Mouse (Mus musculus): ENCODE data around the gene Adap1. TPM values are rescaled to one million over a fixed set of nuclear protein-coding genes. Genes with fewer than 3 reads are reported as not detected.

The Adap1 gene
- polyA plus RNA-seq, 1 experiment from 2014 or later, result 4.1 TPM

DNA sequence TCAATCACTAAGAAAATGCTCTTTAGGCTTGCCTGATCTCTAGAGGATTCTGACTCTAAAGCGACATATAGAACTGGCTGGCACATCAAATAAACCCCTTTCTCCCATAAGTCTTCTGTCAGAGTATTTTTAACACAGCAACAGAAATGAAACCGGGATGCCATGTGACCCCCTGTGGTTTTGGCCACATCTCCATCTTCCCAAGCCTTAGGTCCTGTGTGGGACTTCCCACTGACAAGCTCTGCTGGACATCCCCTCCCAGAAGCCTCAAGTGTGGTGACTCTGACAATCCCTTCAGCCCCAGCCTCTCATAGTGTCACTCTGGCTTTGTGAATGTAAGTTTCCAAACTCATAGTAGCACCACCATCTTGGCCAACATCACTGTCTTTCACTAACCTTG, 31.3 kb downstream of the Adap1 start:
- no peaks in the 10 kb centered on the region for H3K9me3 ChIP-seq (ENCODE audit: low read length)
- no peak overlapping the region for H3K9ac ChIP-seq (replicated peaks; ENCODE audit: low read depth)
- H3K4me1 ChIP-seq (ENCODE audit: insufficient read depth, low read depth, low read length), result no peaks in the 10 kb centered on the region
- H3K36me3 ChIP-seq (ENCODE audit: insufficient read depth, low read length), result no peaks in the 10 kb centered on the region
- no peaks in the 10 kb centered on the region for H3K27me3 ChIP-seq (replicated peaks; ENCODE audit: insufficient read depth, low read length)
- TF ChIP-seq EP300 (IDR thresholded peaks at IDR 0.05) (no peak), CTCF (IDR thresholded peaks at IDR 0.05) (no peak)
- H3K27ac ChIP-seq (ENCODE audit: low read length), result no peak overlapping the region
- no peak overlapping the region for H3K4me3 ChIP-seq (ENCODE audit: low read depth, low read length)
- no peak for ATAC-seq
- WGBS, result 64% methylated on average over 2 of the region's 2 CpGs
- no peak overlapping the region for H3K4me2 ChIP-seq (replicated peaks; ENCODE audit: low read depth, low read length)
- DNase-seq (ENCODE audit: low spot score), result no peak

DNA sequence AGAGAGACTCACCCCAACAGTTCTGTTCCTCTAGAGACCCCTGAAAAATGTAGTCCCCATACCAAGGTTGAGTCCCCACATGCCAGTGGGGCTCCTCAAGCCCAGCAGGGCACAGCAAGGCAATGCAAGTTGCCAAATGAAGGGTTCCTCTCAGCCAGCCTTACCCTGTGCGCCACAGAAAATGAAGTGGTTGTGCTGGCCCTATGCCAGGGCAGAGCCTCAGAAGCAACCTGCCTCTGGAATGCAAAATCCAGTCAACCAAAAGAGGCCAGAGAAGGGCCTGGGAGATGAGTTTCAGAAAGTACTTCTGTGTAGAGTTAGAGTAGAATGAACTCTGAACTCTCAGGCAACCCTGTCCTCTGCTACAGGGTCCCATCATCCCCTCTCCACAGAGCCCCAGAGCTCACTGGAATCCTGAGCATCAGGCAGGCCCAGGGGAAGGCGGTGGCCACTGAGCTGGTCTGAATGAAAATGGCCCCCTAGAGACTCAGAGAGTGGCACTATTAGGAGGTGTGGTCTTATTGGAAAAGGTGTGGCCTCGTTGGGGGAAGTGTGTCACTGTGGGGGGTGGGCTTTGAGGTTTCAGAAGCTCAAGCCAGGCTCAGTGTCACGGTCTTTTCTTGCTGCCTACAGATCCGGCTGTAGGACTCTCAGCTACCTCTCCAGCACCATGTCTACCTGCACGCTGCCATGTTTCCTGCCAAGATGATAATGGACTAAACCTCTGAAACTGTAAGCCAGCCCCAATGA, 33.4 kb downstream of the Adap1 start:
- Histone ChIP-seq H3K4me2 (replicated peaks; ENCODE audit: low read depth, low read length) (no peak overlapping the region), H3K9ac (replicated peaks; ENCODE audit: low read depth) (no peak overlapping the region), H3K9me3 (ENCODE audit: low read length) (no peaks in the 10 kb centered on the region), H3K27ac (ENCODE audit: low read length) (no peak overlapping the region), H3K4me3 (ENCODE audit: low read depth, low read length) (no peak overlapping the region), H3K36me3 (ENCODE audit: insufficient read depth, low read length) (no peaks in the 10 kb centered on the region), H3K27me3 (replicated peaks; ENCODE audit: insufficient read depth, low read length) (no peaks in the 10 kb centered on the region), H3K4me1 (ENCODE audit: insufficient read depth, low read depth, low read length) (no peaks in the 10 kb centered on the region)
- DNase-seq (ENCODE audit: low spot score), result no peak
- ATAC-seq, result no peak
- TF ChIP-seq CTCF (IDR thresholded peaks at IDR 0.05) (no peak), EP300 (IDR thresholded peaks at IDR 0.05) (no peak)
- 65% methylated on average over 6 of the region's 6 CpGs for WGBS

DNA sequence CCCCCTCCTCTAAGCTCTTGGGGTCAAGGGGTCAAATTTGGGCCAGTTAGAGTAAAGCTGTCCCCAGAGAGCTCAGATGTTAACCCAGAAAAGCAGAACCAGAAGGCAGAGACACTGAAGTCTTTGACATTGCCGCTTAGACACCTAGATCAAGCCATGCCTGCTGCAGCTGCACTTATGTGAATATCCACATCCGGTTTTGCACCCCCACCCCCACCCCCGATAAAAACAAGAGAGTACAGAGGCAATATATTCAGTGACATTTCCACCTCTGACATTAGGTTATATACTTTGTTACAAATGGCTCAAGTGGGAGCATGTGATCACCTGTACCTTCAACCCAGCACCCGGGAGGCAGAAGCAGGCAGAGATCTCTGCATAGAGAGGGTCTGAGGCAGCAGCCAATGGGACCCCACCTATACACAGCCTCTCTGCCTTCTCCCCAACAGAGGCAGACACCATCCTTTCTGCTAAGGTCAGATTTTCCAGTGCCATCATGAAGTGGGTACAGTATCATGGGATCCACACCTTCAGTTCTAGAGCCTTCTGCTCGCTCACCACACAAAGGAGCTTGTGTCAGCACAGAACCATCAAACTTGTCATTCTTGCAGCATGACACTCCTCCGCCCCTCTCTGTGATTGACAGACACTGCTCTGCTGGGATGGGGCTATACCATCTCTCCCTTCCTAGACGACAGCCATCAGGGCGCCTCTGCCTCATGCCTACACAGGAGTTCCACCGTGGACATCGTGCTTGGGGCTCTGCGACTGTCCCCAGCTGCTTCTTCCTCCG, 34.8 kb downstream of the Adap1 start:
- no peak overlapping the region for H3K27ac ChIP-seq (ENCODE audit: low read length)
- ATAC-seq (no peak), DNase-seq (ENCODE audit: low spot score) (no peak)
- H3K4me1 ChIP-seq (ENCODE audit: insufficient read depth, low read depth, low read length), result no peaks in the 10 kb centered on the region
- no peak overlapping the region for H3K9ac ChIP-seq (replicated peaks; ENCODE audit: low read depth)
- 83% methylated on average over 12 of the region's 12 CpGs for WGBS
- H3K9me3 ChIP-seq (ENCODE audit: low read length), result no peaks in the 10 kb centered on the region
- H3K27me3 ChIP-seq (replicated peaks; ENCODE audit: insufficient read depth, low read length), result no peaks in the 10 kb centered on the region
- TF ChIP-seq EP300 (IDR thresholded peaks at IDR 0.05) (no peak), CTCF (IDR thresholded peaks at IDR 0.05) (no peak)
- H3K4me2 ChIP-seq (replicated peaks; ENCODE audit: low read depth, low read length), result no peak overlapping the region
- no peaks in the 10 kb centered on the region for H3K36me3 ChIP-seq (ENCODE audit: insufficient read depth, low read length)
- no peak overlapping the region for H3K4me3 ChIP-seq (ENCODE audit: low read depth, low read length)

DNA sequence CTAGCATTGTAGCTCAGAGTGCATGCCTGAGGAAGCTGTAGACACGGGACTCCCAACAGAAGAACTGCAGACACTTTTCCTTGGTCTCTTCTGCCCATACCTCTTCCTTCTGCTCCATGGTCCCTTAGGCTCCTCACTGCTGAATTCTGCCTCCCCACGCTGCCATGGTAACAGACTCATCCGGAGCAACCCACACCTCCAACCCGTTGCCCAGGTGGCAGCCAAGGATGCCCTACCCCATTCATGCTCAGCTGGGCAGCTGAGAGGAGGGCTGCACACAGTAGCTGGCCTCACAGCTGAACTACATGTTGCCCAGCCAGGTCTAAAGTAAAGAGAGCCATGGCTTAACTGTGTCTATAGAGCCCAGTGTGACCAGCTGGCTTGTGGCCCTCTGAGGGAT, 36.8 kb downstream of the Adap1 start:
- no peak overlapping the region for H3K27ac ChIP-seq (ENCODE audit: low read length)
- 73% methylated on average over 4 of the region's 4 CpGs for WGBS
- no peak for TF ChIP-seq EP300 (IDR thresholded peaks at IDR 0.05)
- no peak for TF ChIP-seq CTCF (IDR thresholded peaks at IDR 0.05)

DNA sequence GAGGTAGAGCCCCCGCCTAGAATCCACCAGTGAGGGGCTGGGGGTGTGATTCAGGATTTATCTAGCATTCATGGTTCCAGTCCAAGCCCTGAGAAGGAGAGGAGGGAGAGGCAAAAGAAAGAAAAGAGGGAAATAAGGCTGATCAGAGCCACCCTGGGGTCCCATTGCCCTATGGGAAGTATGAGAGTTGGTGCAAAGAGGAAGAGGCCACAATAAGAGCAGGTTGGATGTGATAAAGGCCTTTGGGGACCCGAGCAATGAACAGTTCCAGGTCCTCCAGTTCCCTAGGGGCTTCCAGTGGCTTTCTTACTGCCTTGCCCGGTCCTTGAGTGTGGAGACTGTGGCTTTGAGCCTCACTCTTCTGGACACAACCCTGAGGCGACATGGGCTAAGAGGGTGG, 37.6 kb downstream of the Adap1 start:
- H3K4me3 ChIP-seq (ENCODE audit: low read depth, low read length), result no peak overlapping the region
- no peak for TF ChIP-seq EP300 (IDR thresholded peaks at IDR 0.05)
- TF ChIP-seq CTCF (IDR thresholded peaks at IDR 0.05), result no peak
- H3K27me3 ChIP-seq (replicated peaks; ENCODE audit: insufficient read depth, low read length), result no peaks in the 10 kb centered on the region
- no peak overlapping the region for H3K9ac ChIP-seq (replicated peaks; ENCODE audit: low read depth)
- no peak for DNase-seq (ENCODE audit: low spot score)
- no peaks in the 10 kb centered on the region for H3K36me3 ChIP-seq (ENCODE audit: insufficient read depth, low read length)
- WGBS, result 87% methylated on average over 4 of the region's 4 CpGs
- ATAC-seq, result no peak
- 0 out of 2 replicates have a peak, but pooled peaks cover 3% of the 10 kb centered on the region for H3K4me1 ChIP-seq (ENCODE audit: insufficient read depth, low read depth, low read length)
- H3K4me2 ChIP-seq (replicated peaks; ENCODE audit: low read depth, low read length), result no peak overlapping the region
- no peaks in the 10 kb centered on the region for H3K9me3 ChIP-seq (ENCODE audit: low read length)
- H3K27ac ChIP-seq (ENCODE audit: low read length), result no peak overlapping the region

More for the DNA sequence above, 36.8 kb downstream of the Adap1 start:
- H3K36me3 ChIP-seq (ENCODE audit: insufficient read depth, low read length), result no peaks in the 10 kb centered on the region
- H3K27me3 ChIP-seq (replicated peaks; ENCODE audit: insufficient read depth, low read length), result no peaks in the 10 kb centered on the region
- no peak overlapping the region for H3K9ac ChIP-seq (replicated peaks; ENCODE audit: low read depth)
- no peak for ATAC-seq
- no peak for DNase-seq (ENCODE audit: low spot score)
- H3K4me3 ChIP-seq (ENCODE audit: low read depth, low read length), result no peak overlapping the region
- H3K4me1 ChIP-seq (ENCODE audit: insufficient read depth, low read depth, low read length), result 0 out of 2 replicates have a peak, but pooled peaks cover 3% of the 10 kb centered on the region
- no peaks in the 10 kb centered on the region for H3K9me3 ChIP-seq (ENCODE audit: low read length)
- no peak overlapping the region for H3K4me2 ChIP-seq (replicated peaks; ENCODE audit: low read depth, low read length)

DNA sequence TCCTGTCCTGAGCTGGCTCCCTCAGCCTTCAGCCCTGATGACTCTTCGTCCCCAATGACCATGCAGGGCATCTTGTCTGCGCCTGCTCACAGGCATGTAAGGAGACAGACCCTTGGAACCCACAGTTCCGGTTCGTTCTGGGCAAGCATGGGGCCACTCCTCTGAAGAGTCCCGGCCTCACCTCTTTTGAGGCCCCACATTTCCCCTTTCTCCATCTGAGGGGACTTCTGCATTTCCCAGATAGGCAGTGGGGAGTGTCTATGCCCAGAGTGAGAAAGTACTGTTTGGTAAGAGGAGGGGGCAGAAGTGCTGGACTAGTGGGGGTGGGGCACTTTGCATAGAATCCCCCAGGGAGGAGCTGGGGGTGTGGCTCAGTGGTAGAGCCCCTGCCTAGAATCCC, 38.3 kb downstream of the Adap1 start:
- Histone ChIP-seq H3K4me1 (ENCODE audit: insufficient read depth, low read depth, low read length) (0 out of 2 replicates have a peak, but pooled peaks cover 3% of the 10 kb centered on the region), H3K9me3 (ENCODE audit: low read length) (no peaks in the 10 kb centered on the region), H3K27me3 (replicated peaks; ENCODE audit: insufficient read depth, low read length) (no peaks in the 10 kb centered on the region), H3K9ac (replicated peaks; ENCODE audit: low read depth) (no peak overlapping the region), H3K4me2 (replicated peaks; ENCODE audit: low read depth, low read length) (no peak overlapping the region), H3K36me3 (ENCODE audit: insufficient read depth, low read length) (no peaks in the 10 kb centered on the region), H3K27ac (ENCODE audit: low read length) (0 out of 2 replicates have a peak overlapping the region, but pooled peaks have one; percentile 6), H3K4me3 (ENCODE audit: low read depth, low read length) (no peak overlapping the region)
- DNase-seq (ENCODE audit: low spot score) (peak; percentile 48), ATAC-seq (no peak)
- no peak for TF ChIP-seq EP300 (IDR thresholded peaks at IDR 0.05)
- TF ChIP-seq CTCF (IDR thresholded peaks at IDR 0.05), result no peak
- 68% methylated on average over 5 of the region's 5 CpGs for WGBS
